Mouse (Mus musculus): ENCODE measurements around the gene Fgf15.

Fgf15 gene

GRCm38 (mm10) chr7:144896294-144897218 is at the start of gene Fgf15:
Fgf15 (plus strand) TSS chr7:144896531.
- DNase-seq (ENCODE audit: low spot score) = no peak

- no peak for DNase-seq (ENCODE audit: low spot score)
Observed at GRCm38 (mm10) chr7:144847067-144847466, 49.3 kb upstream of the Fgf15 start, which contains the start of gene Fgf4. Fgf4 (plus strand) TSS chr7:144847367.

- DNase-seq (ENCODE audit: low spot score) = no peak
Observed at GRCm38 (mm10) chr7:144851321-144851720, 45.0 kb upstream of the Fgf15 start.

DNA sequence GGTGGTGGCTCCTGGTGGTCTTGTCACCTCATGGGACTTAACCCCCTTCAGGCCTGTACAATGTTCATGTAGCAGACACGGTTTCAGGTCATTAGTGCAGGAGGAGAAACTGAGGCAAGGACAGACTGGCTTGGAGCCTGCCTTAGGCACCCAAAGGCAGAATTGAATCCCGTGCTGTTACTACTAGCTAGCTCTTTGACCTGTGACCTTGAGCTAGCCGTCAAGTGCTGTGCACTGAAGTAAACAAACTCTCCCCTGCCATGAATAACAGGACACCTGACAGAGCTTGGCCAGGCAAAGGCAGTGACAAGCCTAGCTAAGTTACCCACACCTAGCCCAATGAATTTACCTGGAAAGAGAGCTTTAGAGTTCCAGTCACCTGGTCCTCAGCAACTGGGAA is 41.4 kb upstream of the Fgf15 start:
- no peak for DNase-seq (ENCODE audit: low spot score)

DNA sequence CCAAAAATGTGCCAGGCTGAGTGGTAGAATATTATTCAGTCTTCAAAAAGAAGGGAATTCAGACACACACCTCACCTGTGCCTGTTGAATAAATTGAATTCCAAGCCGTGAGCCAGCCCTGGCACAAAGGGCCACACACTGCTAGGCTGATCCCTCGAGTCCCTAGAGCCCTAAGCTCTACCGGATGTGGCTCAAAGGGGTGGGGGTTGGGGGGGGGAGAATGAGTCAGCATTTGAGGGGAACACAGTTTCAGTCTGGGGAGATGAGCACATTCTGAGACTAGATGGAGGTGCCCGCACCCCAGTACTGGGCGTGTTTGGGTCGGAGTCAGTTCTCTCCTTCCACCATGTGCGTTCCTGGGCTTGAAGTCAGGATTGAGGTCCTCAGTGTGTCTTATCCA is 39.2 kb upstream of the Fgf15 start:
- no peak for DNase-seq (ENCODE audit: low spot score)

DNA sequence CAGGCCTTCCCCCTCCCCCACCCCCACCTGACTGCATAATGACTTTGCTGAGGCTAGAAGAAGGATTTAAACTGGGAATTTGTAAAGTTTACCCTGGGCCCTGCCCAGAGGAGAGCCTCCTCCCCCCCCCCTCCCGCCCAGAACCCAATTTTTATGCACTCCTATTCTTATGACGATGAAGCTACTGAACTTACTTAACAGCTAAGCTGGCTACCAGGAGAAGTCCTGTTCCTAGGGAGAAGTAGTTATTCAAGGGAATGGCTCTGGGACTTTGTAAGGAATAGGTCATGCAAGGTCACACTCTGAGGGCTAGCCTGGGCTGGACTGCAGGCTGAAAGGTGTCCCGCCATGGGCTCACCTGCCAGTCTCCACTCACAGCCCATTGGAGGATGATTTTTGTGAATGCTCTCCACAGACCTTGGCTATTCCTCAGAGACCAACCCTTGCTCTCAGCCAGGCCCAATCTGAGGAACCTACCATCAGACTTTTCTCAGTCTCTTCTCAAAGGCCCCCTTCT is 38.4 kb upstream of the Fgf15 start:
- DNase-seq (ENCODE audit: low spot score) = no peak

GRCm38 (mm10) chr7:144858702-144859101 is 37.6 kb upstream of the Fgf15 start:
- DNase-seq (ENCODE audit: low spot score) = no peak

GRCm38 (mm10) chr7:144861056-144861768 is 35.1 kb upstream of the Fgf15 start:
- no peak for DNase-seq (ENCODE audit: low spot score)

DNA sequence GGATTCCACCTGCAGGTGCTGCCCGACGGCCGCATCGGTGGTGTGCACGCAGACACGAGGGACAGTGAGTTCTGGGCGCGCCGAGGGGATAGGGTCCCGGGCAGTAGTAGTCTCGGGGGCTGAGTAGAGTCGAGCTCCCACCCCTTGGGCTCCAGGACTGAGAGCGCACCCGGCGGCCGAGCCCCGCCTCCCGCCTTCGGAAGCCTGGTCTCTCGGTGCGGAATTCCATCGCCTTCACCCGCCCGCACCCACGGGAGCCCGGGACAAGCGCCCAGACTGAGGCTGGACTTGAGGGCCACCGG is 34.6 kb upstream of the Fgf15 start:
- no peak for DNase-seq (ENCODE audit: low spot score)

DNA sequence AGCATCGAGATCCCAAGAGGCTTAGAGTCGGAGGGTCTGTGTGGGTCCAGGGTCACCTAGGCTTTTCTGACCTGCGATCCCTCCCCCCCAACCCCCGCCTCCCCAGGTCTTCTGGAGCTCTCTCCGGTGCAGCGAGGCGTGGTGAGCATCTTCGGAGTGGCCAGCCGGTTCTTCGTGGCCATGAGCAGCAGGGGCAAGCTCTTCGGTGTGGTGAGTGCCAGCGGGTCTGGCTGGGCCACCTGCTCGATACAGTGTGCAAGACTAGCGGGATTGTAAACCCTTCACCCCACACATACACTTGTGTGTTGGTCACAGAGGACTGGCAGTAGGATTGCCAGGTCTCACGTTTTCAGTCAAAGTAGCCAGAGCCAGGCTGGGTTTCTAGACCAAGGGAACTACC is 34.2 kb upstream of the Fgf15 start:
- no peak for DNase-seq (ENCODE audit: low spot score)

GRCm38 (mm10) chr7:144862712-144863111 is 33.6 kb upstream of the Fgf15 start:
- DNase-seq (ENCODE audit: low spot score) = no peak

- no peak for DNase-seq (ENCODE audit: low spot score)
Observed at GRCm38 (mm10) chr7:144863196-144863595, 33.1 kb upstream of the Fgf15 start.

- no peak for DNase-seq (ENCODE audit: low spot score)
Observed at GRCm38 (mm10) chr7:144864160-144864670, 32.1 kb upstream of the Fgf15 start.

DNA sequence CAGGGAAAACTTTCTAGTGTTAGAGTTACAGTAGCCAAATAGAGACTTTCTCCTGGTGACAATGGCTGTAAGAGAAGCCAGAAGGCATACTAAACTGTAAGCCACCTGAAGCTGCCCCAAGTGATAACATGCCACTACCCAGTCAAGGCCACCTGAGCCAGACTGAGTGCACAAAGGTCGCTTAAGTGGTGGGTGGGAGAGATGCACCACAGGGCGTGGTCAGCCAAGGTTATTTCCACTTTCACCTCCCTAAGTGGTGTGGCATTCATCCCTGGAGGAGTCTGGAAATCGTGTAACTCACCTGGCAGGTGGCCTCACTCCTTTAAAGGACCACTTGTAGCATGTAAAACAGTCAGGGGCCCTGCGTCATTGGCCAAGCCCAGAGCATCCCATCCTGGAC is 29.2 kb upstream of the Fgf15 start:
- no peak for DNase-seq (ENCODE audit: low spot score)

DNA sequence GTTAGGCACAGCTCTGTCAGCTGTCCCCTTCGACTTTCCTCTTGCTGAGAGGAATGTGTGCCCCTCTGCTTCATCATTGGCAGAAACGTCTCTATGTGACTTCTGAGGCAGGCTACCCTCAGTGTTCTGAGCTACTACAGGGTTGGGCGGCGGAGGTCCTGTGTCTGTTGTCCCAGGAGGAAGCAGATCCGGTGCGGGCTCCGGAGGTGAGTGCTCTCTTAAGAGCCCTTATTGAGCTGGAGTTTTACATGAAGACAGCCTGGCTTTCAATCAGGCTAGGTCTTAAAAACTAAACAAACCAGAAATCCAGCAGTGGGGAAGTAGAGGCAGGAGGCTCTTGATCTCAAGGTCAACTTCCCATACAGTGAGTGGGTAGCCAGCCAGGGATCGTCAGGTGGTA is 28.7 kb upstream of the Fgf15 start:
- no peak for DNase-seq (ENCODE audit: low spot score)

GRCm38 (mm10) chr7:144872420-144872819 is 23.9 kb upstream of the Fgf15 start:
- DNase-seq (ENCODE audit: low spot score) = no peak

- DNase-seq (ENCODE audit: low spot score) = no peak
Observed at GRCm38 (mm10) chr7:144873160-144873559, 23.2 kb upstream of the Fgf15 start.

DNA sequence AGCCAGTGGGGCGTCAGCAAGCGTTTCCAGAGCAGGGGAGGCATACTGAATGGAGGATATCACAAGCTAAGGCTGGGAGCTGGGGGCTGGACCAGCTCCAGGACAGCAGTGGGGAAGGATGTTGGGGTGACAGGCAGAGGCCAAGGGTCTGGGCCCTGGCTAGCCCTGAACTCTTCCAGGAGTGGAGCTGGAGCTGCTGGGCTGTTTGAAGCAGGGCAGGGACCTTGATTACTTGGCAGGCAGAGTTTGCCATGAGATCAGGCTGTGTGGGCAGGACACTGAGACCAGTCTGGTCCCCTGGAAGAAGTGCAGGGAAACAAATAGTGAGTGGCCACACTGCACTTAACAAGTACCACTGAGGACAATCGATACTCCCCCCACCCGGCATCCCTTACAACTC is 22.1 kb upstream of the Fgf15 start:
- no peak for DNase-seq (ENCODE audit: low spot score)

- DNase-seq (ENCODE audit: low spot score) = no peak
Observed at GRCm38 (mm10) chr7:144878401-144878800, 17.9 kb upstream of the Fgf15 start.

GRCm38 (mm10) chr7:144883106-144883505 is 13.2 kb upstream of the Fgf15 start:
- no peak for DNase-seq (ENCODE audit: low spot score)

DNA sequence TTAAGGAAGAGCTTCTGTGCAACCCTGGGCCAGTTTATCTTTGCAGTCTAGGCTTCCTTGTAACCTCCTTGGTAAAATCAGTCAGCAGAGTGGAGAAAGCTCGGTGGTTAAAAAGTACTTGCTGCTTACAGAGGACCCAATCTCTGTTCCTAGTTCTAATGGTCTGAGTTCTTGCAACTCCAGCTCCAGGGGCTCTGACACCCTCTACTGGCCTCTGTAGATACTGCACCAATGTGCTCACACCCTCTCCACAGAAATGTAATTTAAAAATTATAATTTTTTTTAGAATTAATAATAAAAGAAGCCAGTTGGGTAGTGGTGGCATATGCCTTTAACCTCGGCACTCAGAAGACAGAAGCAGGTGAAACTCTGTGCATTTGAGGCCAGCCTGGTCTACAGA is 8.7 kb upstream of the Fgf15 start:
- no peak for DNase-seq (ENCODE audit: low spot score)

DNA sequence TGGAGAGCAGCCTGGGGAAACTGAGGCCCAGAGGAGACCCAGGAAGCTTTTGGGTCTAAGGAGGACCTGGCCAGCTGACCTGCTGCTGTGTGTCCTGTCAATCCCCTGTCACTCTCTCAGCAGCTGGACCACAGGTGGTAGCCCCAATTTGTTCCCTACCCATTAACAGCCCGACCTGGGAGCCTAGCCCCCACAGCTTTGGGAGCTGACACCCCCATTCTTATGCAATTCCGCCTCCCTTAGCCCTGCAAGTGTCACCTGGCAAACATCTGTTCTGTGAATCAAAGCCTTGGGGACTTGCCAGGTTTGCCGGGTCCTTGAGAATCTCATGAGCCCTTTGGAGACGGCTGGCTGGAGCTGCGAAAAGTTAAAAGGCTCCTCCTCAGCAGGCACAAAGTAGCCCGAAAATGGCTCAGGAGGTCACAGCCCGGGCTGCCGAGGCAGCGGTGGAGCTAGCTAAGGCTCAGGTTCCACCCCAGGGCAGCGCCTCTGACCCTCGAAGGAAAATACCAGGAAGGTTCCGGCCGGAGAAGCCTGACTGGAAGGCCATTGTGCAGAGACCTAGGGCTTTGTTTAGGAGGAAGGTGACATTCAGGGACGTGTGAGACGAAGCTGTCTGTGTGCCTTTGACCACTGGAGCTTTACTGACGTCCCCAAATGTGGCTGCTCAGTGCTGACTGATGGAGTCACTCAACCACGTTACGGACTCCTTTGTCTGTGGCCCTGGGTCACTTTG is 7.6 kb upstream of the Fgf15 start:
- DNase-seq (ENCODE audit: low spot score) = no peak
